Mouse (Mus musculus) intestine, postnatal 0 days (tissue): ENCODE measurements at regions not wholly inside any gene's neighbourhood (a gene's known extent, or its start where the extent isn't known, plus 50 kb on each side); places are given as distances from the start of the nearest gene placed in this dataset.

Source experiments
- ATAC-seq: fragments of 200-750 bp; cut with Nextera tagmentation; 2 replicates; pipeline ENCODE4 v1.8.0; 2017; ENCODE audit warnings: mild to moderate bottlenecking, moderate TSS enrichment, moderate library complexity
- H3K27ac ChIP-seq: fragments of 300-500 bp; sonication (generic); 2 replicates; pipeline ENCODE4 v1.5.1; 2014; ENCODE audit warnings: mild to moderate bottlenecking, low read depth, low read length, moderate library complexity
- H3K27me3 ChIP-seq: fragments of 300-500 bp; sonication (generic); replicated peaks from 2 replicates; pipeline ENCODE4 v1.6.1; 2014; ENCODE audit warnings: low read length, mixed read lengths; ENCODE audit not compliant: control insufficient read depth, insufficient read depth
- H3K36me3 ChIP-seq: fragments of 300-500 bp; sonication (generic); 2 replicates; pipeline ENCODE4 v1.6.1; 2014; ENCODE audit warnings: mild to moderate bottlenecking, moderate library complexity; ENCODE audit not compliant: control insufficient read depth, insufficient read depth
- H3K4me1 ChIP-seq: fragments of 300-500 bp; sonication (generic); replicated peaks from 2 replicates; pipeline ENCODE4 v1.6.1; 2014; ENCODE audit warnings: antibody characterized with exemption, low read length, mixed read lengths; ENCODE audit not compliant: control insufficient read depth, insufficient read depth
- H3K4me2 ChIP-seq: fragments of 300-500 bp; sonication (generic); replicated peaks from 2 replicates; pipeline ENCODE4 v1.6.1; 2014; ENCODE audit warnings: low read depth, mild to moderate bottlenecking, moderate library complexity
- H3K4me3 ChIP-seq: fragments of 300-500 bp; sonication (generic); 2 replicates; pipeline ENCODE4 v1.5.1; 2014; ENCODE audit warnings: low read depth, low read length
- H3K9ac ChIP-seq: fragments of 300-500 bp; sonication (generic); 2 replicates; pipeline ENCODE4 v1.6.1; 2014; ENCODE audit warnings: mild to moderate bottlenecking, low read depth, low read length
- H3K9me3 ChIP-seq: fragments of 300-500 bp; sonication (generic); 2 replicates; pipeline ENCODE4 v1.6.1; 2016; ENCODE audit warnings: mixed run types; ENCODE audit not compliant: control insufficient read depth
- CTCF ChIP-seq: sonication (generic); IDR thresholded peaks from 2 replicates; pipeline ENCODE4 v1.5.1; 2016; ENCODE audit warnings: low read depth, mild to moderate bottlenecking, control low read depth, antibody characterized with exemption, moderate library complexity
- WGBS: fragments of 180-500 bp; shearing (Covaris S2); extraction: QIAGEN DNeasy Blood & Tissue Kit; methylation state at CpG from one replicate; pipeline ENCODE4 v1.1.7; 2014; 5-methylcytosine and 5-hydroxymethylcytosine counted together

DNA sequence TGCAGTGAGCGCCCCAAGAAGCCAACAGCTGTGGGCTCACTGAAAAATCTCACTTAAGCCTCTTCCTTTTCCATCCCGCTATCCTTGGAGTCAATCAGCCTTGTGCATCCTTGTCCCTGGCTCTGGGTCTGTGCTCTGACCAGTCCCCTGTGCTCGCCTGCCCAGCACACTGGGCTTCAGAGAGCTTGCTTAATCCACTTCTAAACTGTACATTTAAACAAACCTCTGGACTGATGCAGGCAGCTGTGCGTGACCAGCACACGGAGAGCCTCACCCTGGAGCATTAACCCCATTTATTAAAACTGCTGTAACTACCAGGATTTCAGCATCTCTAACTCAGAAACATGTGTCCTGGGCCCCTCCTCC, 243.3 kb upstream of the Sulf2 start:
- Histone ChIP-seq H3K27ac (no peak overlapping the region), H3K27me3 (no peaks in the 10 kb centered on the region), H3K4me3 (no peak overlapping the region), H3K9me3 (no peaks in the 10 kb centered on the region), H3K4me2 (no peak overlapping the region), H3K4me1 (no peaks in the 10 kb centered on the region), H3K9ac (no peak overlapping the region), H3K36me3 (no peaks in the 10 kb centered on the region)
- no peak for ATAC-seq
- no peak for TF ChIP-seq CTCF
- WGBS: 55% methylated on average over 5 of the region's 5 CpGs

GRCm38 (mm10) chr2:166398156-166398555, 242.7 kb upstream of the Sulf2 start:
- H3K27me3 ChIP-seq: no peaks in the 10 kb centered on the region
- H3K27ac ChIP-seq: no peak overlapping the region
- no peak for TF ChIP-seq CTCF
- no peaks in the 10 kb centered on the region for H3K9me3 ChIP-seq
- H3K36me3 ChIP-seq: no peaks in the 10 kb centered on the region
- H3K4me2 ChIP-seq: no peak overlapping the region
- no peaks in the 10 kb centered on the region for H3K4me1 ChIP-seq
- no peak for ATAC-seq
- H3K4me3 ChIP-seq: no peak overlapping the region
- no peak overlapping the region for H3K9ac ChIP-seq
- 84% methylated on average over 10 of the region's 10 CpGs for whole genome bisulfite sequencing

- no peaks in the 10 kb centered on the region for H3K36me3 ChIP-seq
- no peaks in the 10 kb centered on the region for H3K4me1 ChIP-seq
- H3K27ac ChIP-seq: no peak overlapping the region
- no peaks in the 10 kb centered on the region for H3K9me3 ChIP-seq
- no peak overlapping the region for H3K4me3 ChIP-seq
- no peak overlapping the region for H3K4me2 ChIP-seq
- TF ChIP-seq CTCF: no peak
- WGBS: 60% methylated on average over 13 of the region's 13 CpGs
- no peak overlapping the region for H3K9ac ChIP-seq
- no peak for ATAC-seq
- H3K27me3 ChIP-seq: no peaks in the 10 kb centered on the region
Measured at GRCm38 (mm10) chr2:166394666-166395065, 239.2 kb upstream of the Sulf2 start.

DNA sequence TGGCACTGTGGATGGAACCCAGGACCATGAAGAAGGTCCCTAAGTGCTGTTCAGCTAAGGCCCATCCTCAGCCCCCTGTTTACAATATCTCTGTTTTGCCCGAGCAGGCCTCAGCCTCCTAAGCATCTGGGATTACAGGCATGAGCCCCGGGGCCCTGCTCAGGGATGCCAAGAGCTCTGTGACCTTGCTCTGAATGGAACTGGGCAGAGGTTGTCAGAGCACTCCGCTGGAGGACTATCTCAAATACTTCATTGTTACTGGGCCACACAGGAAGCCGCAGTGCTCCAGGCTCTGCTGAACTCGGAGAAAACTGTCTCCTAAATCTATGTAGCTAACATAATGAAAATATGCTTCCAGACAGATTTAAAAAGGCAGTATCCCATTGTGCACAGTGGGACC, 235.7 kb upstream of the Sulf2 start:
- Histone ChIP-seq H3K4me1 (no peaks in the 10 kb centered on the region), H3K36me3 (no peaks in the 10 kb centered on the region), H3K4me2 (no peak overlapping the region), H3K9ac (no peak overlapping the region), H3K9me3 (no peaks in the 10 kb centered on the region), H3K27ac (no peak overlapping the region), H3K27me3 (no peaks in the 10 kb centered on the region), H3K4me3 (no peak overlapping the region)
- TF ChIP-seq CTCF: no peak
- ATAC-seq: no peak
- WGBS: 50% methylated on average over 5 of the region's 5 CpGs

DNA sequence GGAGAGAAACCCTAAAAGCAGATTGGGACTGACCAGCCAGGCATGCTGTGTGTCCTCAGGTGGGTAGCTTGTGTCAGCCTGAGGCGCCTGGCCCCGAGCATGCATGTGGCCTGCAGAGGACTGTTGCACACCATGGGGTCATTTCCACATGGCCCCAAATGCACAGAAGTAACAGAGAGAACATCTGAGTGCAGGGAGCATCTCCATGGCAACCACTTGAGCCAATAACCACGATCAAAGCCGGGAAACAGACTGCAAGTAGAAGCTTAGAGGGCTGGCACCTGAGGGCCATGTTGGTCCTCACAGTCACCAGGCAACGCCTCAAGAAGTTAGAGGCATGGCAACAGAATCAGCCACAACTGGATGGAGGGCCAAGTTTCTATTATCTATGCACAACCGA, 232.6 kb upstream of the Sulf2 start:
- H3K27ac ChIP-seq: no peak overlapping the region
- no peak for TF ChIP-seq CTCF
- H3K4me1 ChIP-seq: no peaks in the 10 kb centered on the region
- H3K27me3 ChIP-seq: no peaks in the 10 kb centered on the region
- H3K9ac ChIP-seq: no peak overlapping the region
- ATAC-seq: no peak
- no peaks in the 10 kb centered on the region for H3K9me3 ChIP-seq
- no peak overlapping the region for H3K4me3 ChIP-seq
- WGBS: 54% methylated on average over 6 of the region's 6 CpGs
- H3K4me2 ChIP-seq: no peak overlapping the region
- no peaks in the 10 kb centered on the region for H3K36me3 ChIP-seq

DNA sequence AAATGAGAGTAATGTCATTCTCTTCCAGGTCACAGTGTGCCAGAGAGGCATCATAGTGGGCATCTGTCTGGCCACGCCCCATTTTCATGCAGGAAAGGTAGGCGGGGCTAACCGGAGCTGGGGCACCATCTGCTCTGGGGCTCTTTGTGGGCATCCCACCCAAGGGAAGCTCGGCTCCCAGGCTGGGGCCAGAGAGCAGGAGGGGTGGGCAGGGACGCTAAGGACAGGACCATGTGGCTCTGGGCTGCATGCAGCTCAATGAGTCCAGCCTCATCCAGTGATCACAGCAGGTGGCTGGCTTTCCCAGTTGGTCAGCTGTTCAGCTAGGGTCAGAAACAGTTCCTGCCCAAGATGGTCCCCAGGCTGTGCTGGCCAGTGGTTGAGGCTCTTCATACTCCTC, 231.4 kb upstream of the Sulf2 start:
- Histone ChIP-seq H3K27me3 (no peaks in the 10 kb centered on the region), H3K9ac (no peak overlapping the region), H3K4me2 (no peak overlapping the region), H3K9me3 (no peaks in the 10 kb centered on the region), H3K4me3 (no peak overlapping the region), H3K27ac (no peak overlapping the region), H3K4me1 (no peaks in the 10 kb centered on the region), H3K36me3 (no peaks in the 10 kb centered on the region)
- 69% methylated on average over 5 of the region's 5 CpGs for WGBS
- ATAC-seq: no peak
- TF ChIP-seq CTCF: no peak

- Histone ChIP-seq H3K27ac (no peak overlapping the region), H3K9me3 (no peaks in the 10 kb centered on the region), H3K27me3 (no peaks in the 10 kb centered on the region), H3K4me1 (no peaks in the 10 kb centered on the region), H3K36me3 (no peaks in the 10 kb centered on the region), H3K4me3 (no peak overlapping the region), H3K4me2 (no peak overlapping the region), H3K9ac (no peak overlapping the region)
- WGBS: 76% methylated on average over 6 of the region's 6 CpGs
- no peak for ATAC-seq
- TF ChIP-seq CTCF: no peak
Measured at GRCm38 (mm10) chr2:166384583-166384982, 229.1 kb upstream of the Sulf2 start.
